Mouse (Mus musculus): Measurements from ENCODE around the gene Gm10912. TPM values are rescaled to one million over a fixed set of nuclear protein-coding genes. Genes with fewer than 3 reads are reported as not detected.
"Not testable (repeated sequence)": the region's sequence is repeated elsewhere in the genome, so short reads cannot be mapped to it uniquely, and the experiment has no call there.

The Gm10912 gene
- total RNA-seq, 2 experiments from 2014 or later = 0.25 TPM; not detected in 1

GRCm38 (mm10) chr2:104109528-104109927, 43.9 kb downstream of the Gm10912 start:
- DNase-seq (ENCODE audit: low spot score) = no peak
- intact Hi-C loops (cut with DNase I) = no loop called here

- intact Hi-C loops (cut with DNase I) = no loop called here
- DNase-seq (ENCODE audit: low spot score) = no peak
Measured at GRCm38 (mm10) chr2:104110031-104110430, 44.4 kb downstream of the Gm10912 start.

GRCm38 (mm10) chr2:104111170-104111797, 45.7 kb downstream of the Gm10912 start:
- DNase-seq (ENCODE audit: low spot score); intact Hi-C loops (cut with DNase I): not testable (repeated sequence)

- DNase-seq (ENCODE audit: low spot score); intact Hi-C loops (cut with DNase I): not testable (repeated sequence)
Measured at GRCm38 (mm10) chr2:104113563-104113962, 47.9 kb downstream of the Gm10912 start.

- intact Hi-C loops (cut with DNase I) = no loop called here
- DNase-seq (ENCODE audit: low spot score) = no peak
Measured at GRCm38 (mm10) chr2:104114898-104115297, 49.3 kb downstream of the Gm10912 start.

Other genes starting within 250 kb of the Gm10912 start
- 10 to 100 TPM; 19.3 to 19.8 TPM for gene Lmo2, start 107.8 kb upstream of the Gm10912 start, total RNA-seq (2021)
- gene Fbxo3, start 38.1 kb upstream of the Gm10912 start, total RNA-seq (2021) = 10 to 100 TPM; 51.9 to 58.3 TPM
- not detected for gene 4931422A03Rik, start 37.5 kb upstream of the Gm10912 start, total RNA-seq (2021)
- gene Gm10799, start 2.7 kb downstream of the Gm10912 start, total RNA-seq (2021) = not detected
- 1 to 10 TPM; 1.4 to 3.4 TPM for gene Cd59b, start 4.0 kb downstream of the Gm10912 start, total RNA-seq (2021)
- gene Cd59a, start 30.0 kb downstream of the Gm10912 start, total RNA-seq (2021) = 10 to 100 TPM; 48.8 to 49.2 TPM
- under 1 TPM; 0.42 to 0.56 TPM for gene A930018P22Rik, start 56.9 kb downstream of the Gm10912 start, total RNA-seq (2021)